Mouse (Mus musculus) stomach, postnatal 0 days (tissue): ENCODE measurements around the gene Skint8. TPM values are rescaled to one million over a fixed set of nuclear protein-coding genes. Genes with fewer than 3 reads are reported as not detected.
"Not testable (repeated sequence)": the region's sequence is repeated elsewhere in the genome, so short reads cannot be mapped to it uniquely, and the experiment has no call there.

Experiments used
- ATAC-seq: fragments of 200-750 bp; cut with Nextera tagmentation; 2 replicates; pipeline ENCODE4 v1.8.0; 2017; ENCODE audit not compliant: low FRiP score, low TSS enrichment
- DNase-seq: peaks from one replicate; pipeline ENCODE4 v3.0.0-alpha.2; 2016; ENCODE audit warnings: low spot score
- H3K27ac ChIP-seq: fragments of 300-500 bp; sonication (generic); replicated peaks from 2 replicates; pipeline ENCODE4 v1.5.1; 2014; ENCODE audit warnings: mild to moderate bottlenecking, control low read depth
- H3K27me3 ChIP-seq: fragments of 300-500 bp; sonication (generic); 2 replicates; pipeline ENCODE4 v1.6.1; 2014; ENCODE audit warnings: low read length; ENCODE audit not compliant: control insufficient read depth, insufficient read depth
- H3K36me3 ChIP-seq: fragments of 300-500 bp; sonication (generic); 2 replicates; pipeline ENCODE4 v1.6.1; 2014; ENCODE audit warnings: low read length, mixed read lengths; ENCODE audit not compliant: control insufficient read depth, insufficient read depth
- H3K4me1 ChIP-seq: fragments of 300-500 bp; sonication (generic); replicated peaks from 2 replicates; pipeline ENCODE4 v1.6.1; 2014; ENCODE audit warnings: antibody characterized with exemption; ENCODE audit not compliant: control insufficient read depth, insufficient read depth
- H3K4me2 ChIP-seq: fragments of 300-500 bp; sonication (generic); replicated peaks from 2 replicates; pipeline ENCODE4 v1.6.1; 2014; ENCODE audit warnings: low read depth, mild to moderate bottlenecking, control low read depth, moderate library complexity
- H3K4me3 ChIP-seq: fragments of 300-500 bp; sonication (generic); 2 replicates; pipeline ENCODE4 v1.5.1; 2014; ENCODE audit warnings: low read depth, low read length, control low read depth
- H3K9ac ChIP-seq: fragments of 300-500 bp; sonication (generic); 2 replicates; pipeline ENCODE4 v1.6.1; 2014; ENCODE audit warnings: mild to moderate bottlenecking, low read length, control low read depth, mixed read lengths
- H3K9me3 ChIP-seq: fragments of 300-500 bp; sonication (generic); 2 replicates; pipeline ENCODE4 v1.6.1; 2016; ENCODE audit warnings: low read length; ENCODE audit not compliant: control insufficient read depth
- CTCF ChIP-seq: IDR thresholded peaks from 2 replicates; pipeline ENCODE4 v1.5.1; 2016; ENCODE audit warnings: antibody characterized with exemption, low read depth, mild to moderate bottlenecking, moderate library complexity
- EP300 ChIP-seq: optimal IDR thresholded peaks from 2 replicates; pipeline ENCODE3; 2016; ENCODE audit warnings: antibody characterized with exemption
- WGBS: fragments of 180-500 bp; shearing (Covaris S2); extraction: QIAGEN DNeasy Blood & Tissue Kit; methylation state at CpG from one replicate; pipeline ENCODE4 v1.1.7; 2014; 5-methylcytosine and 5-hydroxymethylcytosine counted together
- polyA plus RNA-seq: library from polyadenylated mRNA; unstranded; fragments of >200 nt; fragmentation: Nextera tagmentation; extraction: Ambion mirVana; gene quantifications from 2 replicates; pipeline ENCODE4 v1.2.1, GENCODE M21; 2015

The Skint8 gene
- polyA plus RNA-seq, 1 experiment from 2014 or later, result 1.2 TPM

- Histone ChIP-seq H3K4me2 (no peak overlapping the region), H3K4me1 (no peaks in the 10 kb centered on the region), H3K9me3 (no peaks in the 10 kb centered on the region), H3K36me3 (no peaks in the 10 kb centered on the region), H3K9ac (no peak overlapping the region), H3K27me3 (no peaks in the 10 kb centered on the region), H3K27ac (no peak overlapping the region), H3K4me3 (no peak overlapping the region)
- TF ChIP-seq EP300 (no peak), CTCF (peak; percentile 60)
- DNase-seq, result no peak
- no peak for ATAC-seq
- WGBS, result 21% methylated on average over 1 of the region's 1 CpGs
Observed at GRCm38 (mm10) chr4:111961309-111961708, 42.1 kb downstream of the Skint8 start.

GRCm38 (mm10) chr4:111963241-111963640, 44.0 kb downstream of the Skint8 start:
- H3K36me3 ChIP-seq, H3K9me3 ChIP-seq, H3K4me2 ChIP-seq, H3K4me3 ChIP-seq, H3K27ac ChIP-seq, DNase-seq, ATAC-seq, H3K4me1 ChIP-seq, H3K9ac ChIP-seq, H3K27me3 ChIP-seq: not testable (repeated sequence)
- WGBS, result 89% methylated on average over 1 of the region's 1 CpGs

- WGBS, result 73% methylated on average over 3 of the region's 3 CpGs
- TF ChIP-seq EP300 (no peak), CTCF (no peak)
Observed at GRCm38 (mm10) chr4:111963669-111964068, 44.5 kb downstream of the Skint8 start.

GRCm38 (mm10) chr4:111972623-111973022, 53.4 kb downstream of the Skint8 start, which contains the start of gene Skint7:
TSS of gene Skint7 (plus strand) at chr4:111972923.
- TF ChIP-seq EP300 (no peak), CTCF (no peak)
- no peaks in the 10 kb centered on the region for H3K27me3 ChIP-seq
- no peak within 1 kb of the TSS for H3K4me2 ChIP-seq
- H3K36me3 ChIP-seq, result no peaks in the 10 kb centered on the region
- ATAC-seq, result no peak
- H3K4me1 ChIP-seq, result no peaks in the 10 kb centered on the region
- H3K27ac ChIP-seq, result no peak within 1 kb of the TSS
- H3K4me3 ChIP-seq, result no peak within 1 kb of the TSS
- DNase-seq, result no peak
- no peaks in the 10 kb centered on the region for H3K9me3 ChIP-seq
- WGBS, result 87% methylated on average over 1 of the region's 1 CpGs
- no peak within 1 kb of the TSS for H3K9ac ChIP-seq

More at GRCm38 (mm10) chr4:111963669-111964068, 44.5 kb downstream of the Skint8 start:
- no peak overlapping the region for H3K4me2 ChIP-seq
- no peak for DNase-seq
- H3K27me3 ChIP-seq, result no peaks in the 10 kb centered on the region
- no peaks in the 10 kb centered on the region for H3K9me3 ChIP-seq
- ATAC-seq, result no peak
- no peak overlapping the region for H3K4me3 ChIP-seq
- no peaks in the 10 kb centered on the region for H3K36me3 ChIP-seq
- no peak overlapping the region for H3K27ac ChIP-seq
- H3K9ac ChIP-seq, result no peak overlapping the region
- no peaks in the 10 kb centered on the region for H3K4me1 ChIP-seq

Other genes starting within 250 kb of the Skint8 start
- gene Spata6, start 199.4 kb upstream of the Skint8 start, polyA plus RNA-seq, result 15.1 and 16.7 TPM in 2 replicates
- gene Slc5a9, start 16.5 kb upstream of the Skint8 start, polyA plus RNA-seq, result 12.2 and 15.4 TPM in 2 replicates
- 0.13 TPM in 1 of 2 replicates, not detected in the other for gene Skint7, start 53.5 kb downstream of the Skint8 start, polyA plus RNA-seq
- gene Skint1, start 86.9 kb downstream of the Skint8 start, polyA plus RNA-seq, result 0.07 and 0.51 TPM in 2 replicates
- gene Skint4, start 152.6 kb downstream of the Skint8 start, polyA plus RNA-seq, result 0.07 TPM in 2 replicates